Mouse (Mus musculus): ENCODE data around the gene Il1rap. TPM values are rescaled to one million over a fixed set of nuclear protein-coding genes. Genes with fewer than 3 reads are reported as not detected.

Il1rap gene
- polyA plus RNA-seq, 1 experiment from 2014 or later, result 7.8 TPM

DNA sequence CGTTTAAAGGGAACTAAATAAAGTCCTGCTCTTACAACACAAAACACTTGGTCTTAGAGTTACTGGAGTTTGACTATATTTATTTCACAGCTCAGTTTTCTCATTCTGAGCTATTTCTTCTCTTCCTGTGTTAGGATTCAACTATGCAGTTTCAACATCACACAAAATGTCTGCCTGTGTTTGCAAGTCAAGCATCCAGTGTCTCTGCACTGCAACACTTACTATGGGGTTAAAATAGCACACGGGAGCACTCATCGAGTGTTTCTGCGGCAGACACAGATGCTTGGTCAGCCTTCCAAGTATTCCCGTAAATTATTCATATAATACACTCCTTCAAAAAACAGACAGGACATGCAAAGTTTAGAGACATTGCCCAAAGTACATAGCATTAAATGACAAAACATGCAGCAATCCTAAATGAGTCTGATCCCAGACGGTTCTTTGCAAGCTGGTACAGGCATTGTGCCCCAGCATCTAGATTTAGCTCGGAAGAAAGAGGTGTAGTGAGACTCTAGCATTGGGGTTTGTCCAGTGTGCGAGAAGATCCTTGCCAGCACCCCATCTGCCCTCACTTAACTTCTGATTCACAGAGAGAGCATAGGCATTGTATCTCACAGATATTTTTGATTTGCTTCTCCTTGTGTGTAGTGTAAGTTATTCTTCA is 119.1 kb downstream of the Il1rap start:
- no peaks in the 10 kb centered on the region for H3K9me3 ChIP-seq
- ATAC-seq (ENCODE audit: low FRiP score, low read depth), result no peak
- WGBS, result 89% methylated on average over 8 of the region's 8 CpGs

DNA sequence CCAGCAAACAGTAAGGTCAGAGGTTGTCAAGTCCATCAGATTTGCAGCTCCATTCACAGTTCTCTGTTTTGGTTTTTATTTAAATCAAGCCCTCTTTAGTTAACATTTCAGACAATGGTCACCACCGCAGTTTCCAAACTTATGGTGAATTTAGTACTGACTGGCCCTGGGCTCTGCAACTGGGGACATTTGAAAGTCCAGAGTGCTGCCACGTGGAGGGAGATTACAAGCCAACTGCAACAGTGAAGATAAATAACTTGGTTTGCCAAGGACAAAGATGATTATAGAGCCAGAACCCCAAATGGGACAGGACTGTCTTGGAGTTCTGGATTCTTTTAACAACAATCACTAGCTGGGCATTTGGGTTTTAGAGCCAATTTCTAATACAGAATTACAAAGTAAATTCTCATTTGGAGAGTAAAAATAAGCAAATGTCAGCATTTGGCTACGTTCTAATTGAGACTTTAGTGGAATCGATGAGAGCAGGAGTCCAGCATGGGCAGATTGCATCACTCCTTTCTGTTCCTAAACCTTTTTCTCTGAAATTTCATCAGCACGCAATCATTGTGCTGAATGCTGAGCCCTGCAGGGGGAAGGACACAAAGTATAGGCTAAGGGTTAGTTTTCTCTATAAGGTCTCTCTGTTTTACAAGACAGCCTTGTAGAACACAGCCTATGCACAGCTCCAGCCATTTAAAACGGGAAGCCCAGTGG is 124.3 kb downstream of the Il1rap start:
- no peak overlapping the region for H3K4me2 ChIP-seq (replicated peaks)
- WGBS, result 78% methylated on average over 6 of the region's 6 CpGs

More for the DNA sequence above, 119.1 kb downstream of the Il1rap start:
- Histone ChIP-seq H3K4me1 (no peaks in the 10 kb centered on the region), H3K27me3 (no peaks in the 10 kb centered on the region), H3K36me3 (no peaks in the 10 kb centered on the region), H3K27ac (replicated peaks) (no peak overlapping the region), H3K4me3 (no peak overlapping the region), H3K4me2 (replicated peaks) (no peak overlapping the region), H3K9ac (replicated peaks) (no peak overlapping the region)

DNA sequence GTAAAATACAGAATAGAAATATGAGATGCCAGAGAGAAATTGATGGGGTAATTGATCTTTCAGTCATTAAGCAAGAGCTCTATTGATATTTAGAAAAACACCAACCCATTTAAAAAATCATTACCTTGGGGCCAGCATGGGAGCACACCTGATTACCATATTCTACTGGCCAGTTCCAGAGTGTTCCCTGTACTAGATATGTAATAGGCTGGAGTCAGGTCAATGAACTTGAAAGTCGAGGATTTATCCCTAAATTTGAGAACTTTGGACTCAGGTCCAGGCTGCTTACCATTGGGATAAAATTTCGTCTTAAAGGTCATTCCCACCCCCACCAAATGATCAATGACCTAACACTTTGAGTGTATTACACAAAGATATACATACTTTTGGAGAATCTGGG is 125.0 kb downstream of the Il1rap start:
- H3K4me3 ChIP-seq, result no peak overlapping the region
- no peaks in the 10 kb centered on the region for H3K36me3 ChIP-seq
- H3K9me3 ChIP-seq, result no peaks in the 10 kb centered on the region
- H3K4me1 ChIP-seq, result no peaks in the 10 kb centered on the region
- no peak for ATAC-seq (ENCODE audit: low FRiP score, low read depth)
- H3K27me3 ChIP-seq, result no peaks in the 10 kb centered on the region
- 76% methylated on average over 2 of the region's 2 CpGs for WGBS
- H3K27ac ChIP-seq (replicated peaks), result no peak overlapping the region
- no peak overlapping the region for H3K9ac ChIP-seq (replicated peaks)
- no peak overlapping the region for H3K4me2 ChIP-seq (replicated peaks)

More for the DNA sequence above, 124.3 kb downstream of the Il1rap start:
- Histone ChIP-seq H3K27ac (replicated peaks) (no peak overlapping the region), H3K4me1 (no peaks in the 10 kb centered on the region), H3K4me3 (no peak overlapping the region), H3K9me3 (no peaks in the 10 kb centered on the region), H3K27me3 (no peaks in the 10 kb centered on the region), H3K9ac (replicated peaks) (no peak overlapping the region), H3K36me3 (no peaks in the 10 kb centered on the region)
- ATAC-seq (ENCODE audit: low FRiP score, low read depth), result no peak

DNA sequence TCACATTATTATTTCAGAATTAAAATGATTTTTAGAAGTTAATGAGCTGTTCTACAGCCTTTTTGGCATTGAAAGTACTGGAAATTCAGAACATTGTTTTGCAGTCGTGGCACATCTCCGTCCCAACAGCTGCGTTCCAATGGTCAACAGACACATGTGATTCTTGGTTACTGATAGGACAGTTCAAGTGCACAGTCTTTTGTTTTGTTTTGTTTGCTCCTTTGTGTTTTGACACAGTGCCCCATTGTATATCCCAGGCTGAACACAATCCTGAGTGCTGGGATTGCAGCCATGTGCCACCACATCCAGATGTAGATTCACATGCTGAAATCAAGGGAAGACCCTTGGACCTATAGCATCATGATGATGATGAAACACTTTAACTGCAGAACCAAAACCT is 129.4 kb downstream of the Il1rap start:
- Histone ChIP-seq H3K4me2 (replicated peaks) (no peak overlapping the region), H3K9ac (replicated peaks) (no peak overlapping the region), H3K9me3 (no peaks in the 10 kb centered on the region), H3K4me1 (no peaks in the 10 kb centered on the region), H3K4me3 (no peak overlapping the region), H3K36me3 (no peaks in the 10 kb centered on the region), H3K27me3 (no peaks in the 10 kb centered on the region), H3K27ac (replicated peaks) (no peak overlapping the region)
- ATAC-seq (ENCODE audit: low FRiP score, low read depth), result no peak
- WGBS, result 85% methylated on average over 3 of the region's 3 CpGs

DNA sequence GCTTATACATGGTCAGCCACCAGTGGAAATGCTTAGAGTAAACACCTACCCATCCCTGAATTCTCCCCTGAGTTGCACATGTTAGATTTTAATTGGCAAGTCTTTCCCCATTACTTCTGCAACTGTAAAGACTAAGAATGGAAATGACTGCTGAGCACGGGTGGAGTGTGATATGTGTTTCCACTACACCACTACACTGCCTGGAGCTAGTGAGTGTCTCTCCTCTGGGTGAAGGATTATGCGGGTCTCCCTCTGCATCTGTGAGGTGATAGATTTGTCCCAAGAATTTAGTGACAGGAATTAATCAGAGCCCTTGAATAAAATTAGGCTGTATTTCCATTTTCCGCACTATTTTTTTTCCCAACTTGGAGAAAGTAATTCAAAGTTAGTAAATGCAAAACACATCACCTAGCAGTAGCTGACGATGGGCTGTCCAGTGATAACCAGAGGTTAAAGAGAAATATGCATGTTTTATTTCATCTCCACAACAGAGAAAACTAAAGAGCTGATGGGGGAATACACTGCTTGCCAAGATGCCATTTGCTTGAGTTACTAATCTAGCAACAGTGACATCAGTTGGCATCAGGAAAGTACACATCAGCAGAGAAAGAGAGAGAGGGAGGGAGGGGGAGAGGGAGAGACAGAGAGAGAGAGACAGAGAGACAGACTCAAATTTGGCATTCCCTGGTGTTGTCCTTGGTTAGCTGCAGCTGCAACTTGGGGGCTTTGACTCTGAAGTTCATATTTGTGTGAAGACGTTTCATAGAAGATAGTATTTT is 132.2 kb downstream of the Il1rap start:
- H3K4me3 ChIP-seq, result no peak overlapping the region
- H3K27me3 ChIP-seq, result no peaks in the 10 kb centered on the region
- no peaks in the 10 kb centered on the region for H3K36me3 ChIP-seq
- WGBS, result 87% methylated on average over 5 of the region's 5 CpGs
- H3K27ac ChIP-seq (replicated peaks), result no peak overlapping the region
- no peaks in the 10 kb centered on the region for H3K4me1 ChIP-seq
- no peak overlapping the region for H3K9ac ChIP-seq (replicated peaks)
- H3K4me2 ChIP-seq (replicated peaks), result no peak overlapping the region
- H3K9me3 ChIP-seq, result no peaks in the 10 kb centered on the region
- no peak for ATAC-seq (ENCODE audit: low FRiP score, low read depth)

DNA sequence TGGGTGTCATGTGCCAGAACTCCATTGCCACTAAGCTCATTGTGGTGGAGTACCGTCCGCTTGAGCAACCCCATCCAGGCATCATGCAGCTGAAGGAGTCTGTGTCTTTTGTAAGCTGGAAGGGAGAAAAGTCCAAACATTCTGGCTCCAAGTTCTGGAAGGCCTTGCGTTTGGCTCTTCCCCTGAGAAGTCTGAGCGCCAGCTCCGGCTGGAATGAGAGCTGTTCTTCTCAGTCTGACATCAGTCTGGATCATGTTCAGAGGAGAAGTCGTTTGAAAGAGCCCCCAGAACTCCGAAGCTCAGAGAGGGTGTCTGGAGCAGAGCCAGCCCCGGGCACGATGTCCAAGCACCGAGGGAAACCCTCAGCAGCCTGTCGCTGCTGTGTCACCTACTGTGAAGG is 141.0 kb downstream of the Il1rap start:
- H3K9me3 ChIP-seq, result no peaks in the 10 kb centered on the region
- no peak overlapping the region for H3K27ac ChIP-seq (replicated peaks)
- H3K27me3 ChIP-seq, result no peaks in the 10 kb centered on the region
- no peak overlapping the region for H3K9ac ChIP-seq (replicated peaks)
- H3K4me1 ChIP-seq, result no peaks in the 10 kb centered on the region
- no peak overlapping the region for H3K4me3 ChIP-seq
- H3K36me3 ChIP-seq, result no peaks in the 10 kb centered on the region
- 88% methylated on average over 11 of the region's 11 CpGs for WGBS
- ATAC-seq (ENCODE audit: low FRiP score, low read depth), result no peak
- H3K4me2 ChIP-seq (replicated peaks), result no peak overlapping the region

DNA sequence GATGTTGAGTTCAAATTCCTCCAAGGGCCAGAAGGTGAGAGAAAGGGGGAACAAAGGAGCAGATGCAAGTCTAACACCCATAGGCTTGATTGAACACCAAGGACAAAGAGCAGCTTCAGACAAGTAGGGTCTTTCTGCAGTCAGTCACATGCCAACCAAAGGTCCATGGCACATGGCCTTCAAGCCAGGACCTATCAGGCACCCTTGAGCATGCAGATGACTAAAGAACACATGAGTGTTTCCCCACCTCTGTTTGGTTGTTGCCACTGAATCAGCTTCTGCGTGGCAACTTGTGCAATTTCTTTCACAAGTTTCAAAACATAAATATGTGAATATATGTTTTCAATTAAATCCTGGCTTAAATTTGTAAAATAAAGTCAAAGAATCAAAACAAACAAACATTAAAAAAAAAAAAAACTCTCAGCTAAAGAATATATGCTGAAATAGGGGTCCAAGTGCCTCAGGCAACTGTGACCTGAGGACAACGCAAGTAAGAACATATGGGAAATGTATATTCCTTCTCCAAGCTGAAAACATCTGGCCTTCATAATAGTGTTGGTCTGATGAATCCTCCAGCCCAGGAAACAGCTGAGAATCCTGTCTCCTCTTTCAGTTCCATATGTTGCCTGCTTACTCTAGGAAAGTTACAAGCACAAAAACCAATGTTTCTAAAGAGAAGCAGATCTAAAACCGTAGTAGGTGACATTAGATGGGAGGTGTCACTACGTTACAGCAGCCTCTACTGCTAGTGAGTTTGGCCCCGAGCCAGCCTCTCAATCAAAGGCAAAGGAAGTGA is 142.6 kb downstream of the Il1rap start:
- H3K4me1 ChIP-seq, result no peaks in the 10 kb centered on the region
- WGBS, result 76% methylated on average over 5 of the region's 5 CpGs
- H3K27me3 ChIP-seq, result no peaks in the 10 kb centered on the region
- H3K9ac ChIP-seq (replicated peaks), result no peak overlapping the region
- no peak for ATAC-seq (ENCODE audit: low FRiP score, low read depth)
- no peaks in the 10 kb centered on the region for H3K36me3 ChIP-seq
- no peaks in the 10 kb centered on the region for H3K9me3 ChIP-seq
- H3K4me2 ChIP-seq (replicated peaks), result no peak overlapping the region
- no peak overlapping the region for H3K4me3 ChIP-seq
- H3K27ac ChIP-seq (replicated peaks), result no peak overlapping the region

DNA sequence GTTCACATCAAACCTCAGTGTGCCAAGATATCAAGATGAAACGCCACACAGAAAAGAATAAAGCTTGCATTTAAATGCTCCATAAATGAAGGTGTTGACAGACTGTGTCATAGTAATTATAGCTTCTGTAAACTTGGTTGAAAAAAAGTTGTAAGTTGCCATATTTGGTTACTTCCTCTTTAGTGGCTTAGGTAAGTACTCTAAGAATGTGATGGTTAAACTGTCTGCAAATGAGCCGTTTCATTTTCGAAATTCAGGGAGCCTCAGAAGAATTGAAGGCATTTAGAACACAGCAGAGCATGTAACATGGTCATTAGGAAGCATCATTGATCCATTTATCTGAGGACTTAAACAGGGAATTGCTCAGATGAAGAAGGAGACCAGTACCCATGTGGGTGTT is 146.6 kb downstream of the Il1rap start:
- H3K9me3 ChIP-seq, result no peaks in the 10 kb centered on the region
- H3K27ac ChIP-seq (replicated peaks), result no peak overlapping the region
- no peak overlapping the region for H3K4me3 ChIP-seq
- H3K4me1 ChIP-seq, result peaks cover 4% of the 10 kb centered on the region; the same call in 1 of the 2 replicates
- no peak overlapping the region for H3K9ac ChIP-seq (replicated peaks)
- no peaks in the 10 kb centered on the region for H3K27me3 ChIP-seq
- no peak overlapping the region for H3K4me2 ChIP-seq (replicated peaks)
- ATAC-seq (ENCODE audit: low FRiP score, low read depth), result no peak
- no peaks in the 10 kb centered on the region for H3K36me3 ChIP-seq
- WGBS, result 78% methylated on average over 3 of the region's 3 CpGs

DNA sequence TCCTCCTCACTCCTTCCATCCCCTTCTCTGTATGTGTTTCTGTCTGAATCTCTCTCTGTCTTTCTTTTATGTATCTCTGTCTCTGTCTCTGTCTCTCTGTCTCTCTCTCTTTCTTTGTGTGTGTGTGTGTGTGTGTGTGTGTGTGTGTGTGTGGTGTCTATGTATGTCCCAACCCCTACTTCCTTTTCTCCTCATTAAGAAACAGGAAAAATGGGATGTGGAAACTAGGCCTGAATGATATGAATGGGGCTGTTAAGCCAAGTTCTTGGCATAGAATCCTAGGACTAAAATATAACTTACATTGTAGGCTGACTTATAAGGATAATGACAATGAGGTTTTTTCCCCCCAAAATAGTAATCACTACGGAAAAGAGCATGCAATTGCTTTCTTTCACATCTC is 149.4 kb downstream of the Il1rap start:
- Histone ChIP-seq H3K9me3 (no peaks in the 10 kb centered on the region), H3K4me2 (replicated peaks) (no peak overlapping the region), H3K27me3 (no peaks in the 10 kb centered on the region), H3K4me3 (no peak overlapping the region), H3K27ac (replicated peaks) (no peak overlapping the region), H3K4me1 (peaks cover 4% of the 10 kb centered on the region; the same call in 1 of the 2 replicates), H3K36me3 (no peaks in the 10 kb centered on the region), H3K9ac (replicated peaks) (no peak overlapping the region)
- WGBS, result 96% methylated on average over 1 of the region's 1 CpGs
- ATAC-seq (ENCODE audit: low FRiP score, low read depth), result no peak

DNA sequence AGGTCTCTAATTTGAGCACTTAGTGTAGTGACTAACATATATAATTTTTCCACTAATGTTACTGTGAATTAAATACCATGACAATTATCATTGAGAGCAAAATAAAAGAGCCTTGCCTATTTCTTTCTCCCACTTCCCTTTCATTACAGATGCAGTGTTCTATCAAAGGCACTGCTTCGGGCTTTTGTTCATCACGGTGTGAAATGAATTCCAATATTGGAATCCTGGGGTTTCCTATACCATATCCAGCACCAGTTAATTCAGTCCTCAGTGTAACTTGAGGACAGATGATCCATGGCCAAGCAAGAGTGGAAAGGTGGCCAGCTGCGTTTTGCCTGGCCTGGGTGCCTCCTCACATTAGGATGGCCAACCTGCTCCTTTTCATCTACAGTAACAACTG is 151.1 kb downstream of the Il1rap start:
- Histone ChIP-seq H3K4me3 (no peak overlapping the region), H3K9me3 (no peaks in the 10 kb centered on the region), H3K4me2 (replicated peaks) (no peak overlapping the region), H3K9ac (replicated peaks) (no peak overlapping the region), H3K27me3 (no peaks in the 10 kb centered on the region), H3K36me3 (no peaks in the 10 kb centered on the region), H3K4me1 (peaks cover 4% of the 10 kb centered on the region; the same call in 1 of the 2 replicates), H3K27ac (replicated peaks) (no peak overlapping the region)
- ATAC-seq (ENCODE audit: low FRiP score, low read depth), result no peak
- 63% methylated on average over 3 of the region's 3 CpGs for WGBS

DNA sequence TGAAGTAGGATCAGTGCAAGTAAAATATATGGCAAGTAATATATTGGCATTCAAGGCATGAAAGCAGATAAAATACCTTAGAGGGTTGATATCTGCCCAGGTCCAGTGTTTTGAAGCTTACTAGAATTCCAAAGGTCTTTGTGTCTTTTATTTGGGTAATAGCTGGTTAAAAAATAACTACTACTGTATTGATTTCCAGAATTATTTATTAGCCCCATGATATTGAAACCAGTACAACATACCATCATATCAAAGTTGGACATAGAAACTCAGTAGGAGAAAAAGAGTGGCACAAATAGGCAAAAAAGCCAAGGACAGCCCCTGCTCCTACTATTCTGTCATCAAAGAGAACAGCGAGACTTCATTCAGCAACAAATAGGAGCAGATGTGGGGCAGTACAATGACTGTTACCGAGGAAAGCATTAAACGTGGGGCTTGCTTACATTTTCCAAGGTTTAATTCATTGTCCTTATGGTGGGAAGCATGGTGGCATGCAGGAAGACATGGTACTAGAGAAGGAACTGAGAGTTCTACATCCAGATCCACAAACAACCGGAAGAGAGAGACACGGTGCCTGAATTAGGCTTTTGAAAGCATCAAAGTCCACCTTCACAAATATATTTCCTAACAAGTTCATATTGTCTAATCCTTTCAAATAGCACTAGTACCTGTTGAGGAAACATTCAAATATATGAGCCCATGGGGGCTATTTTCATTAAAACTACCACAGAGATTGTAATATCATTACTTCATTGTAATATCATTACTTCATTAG is 174.1 kb downstream of the Il1rap start:
- no peaks in the 10 kb centered on the region for H3K27me3 ChIP-seq
- no peak overlapping the region for H3K27ac ChIP-seq (replicated peaks)
- no peaks in the 10 kb centered on the region for H3K9me3 ChIP-seq
- H3K4me3 ChIP-seq, result no peak overlapping the region
- 91% methylated on average over 5 of the region's 5 CpGs for WGBS
- H3K9ac ChIP-seq (replicated peaks), result no peak overlapping the region
- no peaks in the 10 kb centered on the region for H3K36me3 ChIP-seq
- no peak overlapping the region for H3K4me2 ChIP-seq (replicated peaks)
- no peak for ATAC-seq (ENCODE audit: low FRiP score, low read depth)
- no peaks in the 10 kb centered on the region for H3K4me1 ChIP-seq

Data from midbrain, embryonic 12.5 days (tissue).